Mouse (Mus musculus) c-Kit-positive CD71-positive TER-119-negative erythroid progenitor cells, embryonic 14.5 days (primary cell): ENCODE measurements around the gene Trmt2a.
A peak's percentile ranks its signal among the peaks of the same experiment; 100 is the strongest.

Source experiments
- DNase-seq: peaks from one replicate; pipeline ENCODE4 v3.0.0-alpha.2; 2013; ENCODE audit warnings: low read depth

Gene Trmt2a

GRCm38 (mm10) chr16:18231451-18231850 lies 17.0 kb upstream of the Trmt2a start:
- no peak for DNase-seq

GRCm38 (mm10) chr16:18233451-18233850 lies 15.0 kb upstream of the Trmt2a start:
- no peak for DNase-seq

DNA sequence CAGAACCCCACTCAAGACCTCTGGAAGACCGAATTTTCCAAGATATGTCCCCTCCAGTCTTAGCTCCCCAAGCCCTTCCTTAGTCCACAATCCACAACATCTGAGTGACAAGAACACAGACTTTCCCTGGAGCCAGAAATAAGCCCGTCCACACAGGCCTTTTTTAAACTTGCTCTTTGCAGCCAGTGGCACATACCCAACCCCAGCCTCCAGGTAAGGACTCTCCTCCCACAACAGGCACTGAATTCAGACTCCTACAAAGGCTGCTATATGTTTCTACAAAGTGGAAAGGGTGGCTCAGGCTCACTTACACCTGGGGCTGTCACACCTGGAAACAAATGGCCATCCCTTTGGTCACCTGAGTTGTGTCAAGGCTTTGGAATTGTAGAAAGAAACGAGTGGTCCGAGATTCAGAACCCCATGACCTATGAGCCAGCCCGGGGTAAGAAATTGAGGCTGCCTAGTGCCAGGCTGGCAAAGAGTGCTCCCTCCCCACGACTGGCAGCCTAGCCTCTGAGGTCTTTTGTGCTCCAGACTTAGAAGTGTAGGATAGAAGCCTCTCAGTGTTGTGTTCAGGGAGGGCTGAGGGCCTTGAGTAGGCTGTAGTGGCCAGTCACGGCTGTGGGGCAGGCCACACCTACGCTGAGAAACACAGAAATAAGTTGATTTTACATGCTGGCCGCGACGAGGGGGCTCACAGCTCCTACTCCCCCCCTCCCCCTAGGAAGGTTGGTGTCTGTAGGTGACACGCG lies 14.4 kb upstream of the Trmt2a start:
- no peak for DNase-seq

GRCm38 (mm10) chr16:18234671-18235388 lies 13.6 kb upstream of the Trmt2a start, which contains the start of gene Zdhhc8:
Gene Zdhhc8, minus strand, starts transcription at chr16:18235136.
- DNase-seq = no peak

GRCm38 (mm10) chr16:18235389-18236065 lies 13.0 kb upstream of the Trmt2a start:
- no peak for DNase-seq

DNA sequence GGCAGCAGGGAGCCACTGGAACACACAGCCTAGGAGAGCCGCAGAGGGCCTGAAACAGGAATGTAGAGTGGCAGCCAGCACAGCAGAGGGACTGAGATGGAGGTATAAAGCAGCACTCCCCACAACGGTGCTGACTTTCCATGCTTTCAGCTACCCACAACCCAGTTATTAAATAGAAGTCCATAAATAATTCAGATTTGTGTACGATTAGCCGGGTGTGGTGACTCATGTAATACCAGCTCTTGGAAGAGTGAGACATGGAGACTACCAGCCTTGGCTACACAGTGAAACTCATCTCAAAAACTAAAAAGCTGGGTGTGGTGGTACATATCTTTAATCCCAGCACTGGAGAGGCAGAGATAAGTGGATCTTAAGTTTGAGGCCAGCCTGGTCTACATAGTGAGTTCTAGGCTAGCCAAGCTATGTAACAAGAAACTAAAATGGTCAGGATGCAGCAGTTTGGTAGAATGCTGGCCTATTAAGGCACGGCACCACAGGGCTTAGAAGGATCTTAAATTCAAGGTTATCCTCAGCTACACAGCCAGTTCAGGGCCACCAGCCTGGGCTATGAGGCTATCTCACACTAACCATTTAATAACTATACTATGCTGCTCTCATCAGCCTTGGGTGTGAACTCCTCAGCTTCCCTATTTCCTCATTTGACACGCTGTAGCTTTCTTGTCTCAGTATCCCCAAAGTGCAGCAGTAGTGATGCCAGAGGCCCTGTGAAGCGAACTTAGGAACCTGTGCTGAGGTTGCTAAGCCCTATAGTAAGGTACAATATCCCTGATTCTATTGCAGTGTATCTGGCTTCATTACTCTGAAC lies 11.6 kb upstream of the Trmt2a start:
- DNase-seq = no peak

- DNase-seq = no peak
These were observed 6.9 kb upstream of the Trmt2a start for GRCm38 (mm10) chr16:18241581-18241980.

GRCm38 (mm10) chr16:18247521-18248399 lies 719 bp upstream of the Trmt2a start:
- DNase-seq = no peak

- no peak for DNase-seq
These were observed 987 bp downstream of the Trmt2a start for GRCm38 (mm10) chr16:18249364-18249967.

- no peak for DNase-seq
These were observed 1.8 kb downstream of the Trmt2a start for GRCm38 (mm10) chr16:18250231-18250630.

DNA sequence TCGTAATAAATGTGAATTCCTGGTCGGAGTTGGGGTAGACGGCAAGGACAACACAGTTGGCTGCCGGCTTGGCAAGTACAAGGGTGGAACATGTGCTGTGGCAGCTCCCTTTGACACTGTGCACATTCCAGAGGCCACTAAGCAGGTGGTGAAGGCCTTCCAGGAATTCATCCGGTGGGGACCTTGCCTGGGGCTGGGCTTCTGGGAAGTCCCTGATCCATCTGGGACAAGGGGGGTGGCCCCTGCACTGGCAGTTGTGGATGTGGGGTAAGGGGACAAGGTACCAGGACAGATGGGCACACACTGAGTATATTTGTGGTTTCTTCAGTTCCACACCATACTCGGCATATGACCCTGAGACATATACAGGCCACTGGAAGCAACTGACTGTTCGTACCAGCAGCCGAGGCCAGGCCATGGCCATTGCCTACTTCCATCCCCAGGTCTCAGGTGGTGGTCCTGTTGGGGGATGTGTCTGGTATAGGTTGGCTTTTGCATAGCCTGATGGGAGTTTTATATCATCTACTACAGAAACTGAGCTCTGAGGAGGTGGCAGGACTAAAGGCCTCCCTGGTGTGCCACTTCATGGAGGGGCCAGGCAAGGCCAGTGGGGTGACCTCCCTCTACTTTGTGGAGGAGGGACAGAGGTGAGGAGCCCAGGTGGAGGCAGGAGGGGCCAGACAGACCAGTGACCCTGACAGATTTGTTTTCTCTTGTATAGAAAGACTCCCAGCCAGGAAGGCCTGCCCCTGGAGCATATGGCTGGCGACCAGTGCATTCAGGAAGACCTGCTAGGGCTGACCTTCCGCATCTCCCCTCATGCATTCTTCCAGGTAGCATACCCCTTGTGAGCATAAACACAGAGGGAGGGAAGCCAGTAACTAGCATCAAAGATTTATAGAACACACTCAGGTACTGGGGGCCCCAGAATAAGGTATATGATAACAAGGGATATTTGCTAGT lies 2.6 kb downstream of the Trmt2a start:
- no peak for DNase-seq

GRCm38 (mm10) chr16:18252736-18253135 lies 4.3 kb downstream of the Trmt2a start:
- no peak for DNase-seq

DNA sequence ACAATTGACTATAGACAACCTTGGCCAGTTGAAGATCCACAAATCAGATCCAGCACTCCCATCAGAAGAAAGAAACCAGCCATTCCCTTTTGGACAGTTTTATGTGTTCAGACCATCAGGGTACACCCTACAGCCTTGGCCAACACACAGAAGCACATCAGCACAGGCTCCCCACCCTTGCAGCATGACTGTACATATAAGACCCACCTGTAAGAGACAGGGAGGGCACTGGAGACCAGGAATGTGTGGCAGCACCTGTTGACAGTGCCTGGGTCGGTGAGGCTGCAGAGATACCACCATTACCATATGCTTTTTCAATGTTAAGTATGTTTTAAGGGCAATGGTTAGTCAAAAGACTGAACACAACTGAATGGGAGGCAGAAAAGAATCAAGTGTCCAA lies 5.4 kb downstream of the Trmt2a start:
- no peak for DNase-seq

GRCm38 (mm10) chr16:18258221-18258620 lies 9.7 kb downstream of the Trmt2a start, which contains the start of gene Gm49776:
Gene Gm49776, minus strand, starts transcription at chr16:18258321.
- no peak for DNase-seq

DNA sequence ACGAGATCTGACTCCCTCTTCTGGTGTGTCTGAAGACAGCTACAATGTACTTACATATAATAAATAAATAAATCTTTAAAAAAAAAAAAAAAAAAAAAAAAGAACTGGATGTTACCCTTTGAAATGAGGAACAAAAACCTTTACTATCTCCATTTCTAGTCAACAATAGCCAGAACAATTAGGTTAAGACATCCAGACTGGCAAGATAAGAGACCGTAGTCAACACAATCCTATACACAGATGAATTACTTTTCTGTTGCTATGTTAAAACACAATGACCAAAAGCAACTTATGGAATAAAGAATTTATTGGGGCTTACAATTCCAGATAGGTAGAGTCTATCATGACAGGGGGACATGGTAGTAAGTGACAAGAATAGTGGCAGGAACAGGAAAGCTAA lies 16.5 kb downstream of the Trmt2a start:
- no peak for DNase-seq

DNA sequence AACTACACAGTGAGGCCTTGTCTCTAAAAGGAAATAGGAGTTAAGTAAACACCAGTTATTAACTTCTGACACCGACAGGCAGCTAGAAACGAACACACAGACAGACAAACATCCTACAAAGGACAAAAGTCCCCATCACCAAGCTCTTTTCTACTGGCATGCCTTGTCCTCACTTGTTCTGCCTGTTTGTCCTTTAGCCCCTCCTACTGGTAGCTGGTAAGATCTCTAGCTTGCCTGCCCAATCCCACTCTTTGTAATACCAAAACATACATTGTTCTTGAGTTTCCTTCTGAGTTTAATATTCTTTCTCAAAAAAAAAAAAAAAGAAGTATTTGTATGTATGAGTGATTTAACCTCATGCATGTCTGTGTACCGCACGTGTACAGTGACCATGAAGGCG lies 19.7 kb downstream of the Trmt2a start:
- no peak for DNase-seq

GRCm38 (mm10) chr16:18275166-18275565 lies 26.7 kb downstream of the Trmt2a start:
- no peak for DNase-seq

DNA sequence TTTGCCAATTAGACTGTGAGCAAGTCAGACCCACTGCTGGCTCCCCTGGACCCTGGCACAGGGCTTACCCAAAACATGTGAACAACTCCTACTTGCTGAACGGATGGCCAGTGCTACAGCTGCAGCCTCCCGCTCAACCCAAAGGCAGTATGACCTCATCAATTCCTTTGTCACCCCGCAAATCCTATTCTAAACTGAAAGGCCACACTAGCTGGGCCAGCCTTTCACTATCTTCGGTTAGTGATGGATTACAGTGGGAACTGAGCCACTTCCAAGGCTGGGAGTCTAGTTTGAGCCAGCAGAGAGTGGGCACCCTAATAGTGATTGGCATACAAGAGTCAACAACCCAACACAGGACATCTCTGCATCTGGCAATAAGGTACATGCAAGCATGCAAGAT lies 39.7 kb downstream of the Trmt2a start:
- DNase-seq = no peak

DNA sequence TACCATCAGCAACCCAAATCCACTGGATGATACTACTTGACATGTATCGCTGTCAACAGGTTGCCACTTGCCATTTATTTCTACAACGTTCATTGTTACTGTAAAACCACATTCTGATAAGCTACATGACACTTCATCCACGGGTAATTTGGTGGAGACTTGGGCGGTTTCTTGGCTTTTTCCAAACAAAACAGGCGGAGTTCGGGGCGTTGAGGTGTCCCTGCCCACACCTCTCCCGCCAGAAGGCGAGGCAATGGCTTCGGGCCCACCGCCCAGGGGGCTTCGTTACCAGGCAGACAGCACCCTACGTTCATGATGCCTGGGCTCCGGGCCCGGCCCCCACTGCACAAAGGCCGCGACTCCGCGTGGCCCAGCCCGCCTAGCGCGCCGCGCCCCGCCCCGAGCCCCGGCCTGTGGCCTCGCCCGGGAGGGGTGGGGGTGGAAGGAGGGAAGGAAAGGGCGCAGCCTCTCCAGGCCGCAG lies 40.1 kb downstream of the Trmt2a start:
- DNase-seq = peak; percentile 53
